11 mouse cellular contexts compared by ENCODE assay signal in the genomic region with DNA sequence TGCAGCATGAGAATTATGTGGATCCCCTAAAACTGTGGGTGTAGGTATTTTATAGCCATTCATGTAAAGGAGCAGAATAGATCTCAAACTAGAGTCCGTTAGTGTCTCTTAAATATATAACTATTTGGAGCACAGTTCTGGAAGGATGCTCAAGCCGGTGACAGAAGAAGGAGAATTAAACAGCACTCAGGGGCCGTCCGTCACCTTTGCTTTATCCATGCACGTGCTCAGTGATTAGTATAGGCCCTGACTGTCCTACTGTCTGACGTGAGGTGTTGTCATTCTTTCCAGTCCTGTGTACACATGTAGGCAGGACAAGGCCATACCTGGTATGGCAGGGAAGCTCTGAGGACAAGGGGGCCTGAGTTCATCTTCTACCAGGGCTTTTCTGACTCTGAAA.
DNase-seq lines count a peak whose midpoint lies in the region; ATAC-seq lines count a peak whose summit lies in the region.
"Had no signal": no experiment of that assay in that cellular context is flagged by ENCODE, and none has a peak within 500 bp of the region (broad histone marks: within the 10 kb centered on the region; RNA-seq: fewer than 3 reads in every experiment).

No protein-coding gene starts in this region.

- peaks cover 77% of the 10 kb centered on the region for H3K4me1 ChIP-seq in forebrain, embryonic 10.5 days
- peaks cover 27% of the 10 kb centered on the region for H3K4me1 ChIP-seq in forebrain, embryonic 11.5 days (replicated peaks; ENCODE audit: control insufficient read depth, insufficient read depth, low read length)
- peaks cover 58% of the 10 kb centered on the region for H3K4me1 ChIP-seq in lung, embryonic 15.5 days
- H3K4me1 ChIP-seq in hindbrain, embryonic 13.5 days (replicated peaks) = peaks cover 82% of the 10 kb centered on the region
- peaks cover 68% of the 10 kb centered on the region for H3K4me1 ChIP-seq in neural tube, embryonic 14.5 days (ENCODE audit: control insufficient read depth, insufficient read depth, low read length)

- WGBS in forebrain, embryonic 10.5 days = 80% methylated on average over 6 of the region's 6 CpGs
- WGBS in forebrain, embryonic 11.5 days = 81% methylated on average over 6 of the region's 6 CpGs
- WGBS in lung, embryonic 15.5 days = 68% methylated on average over 6 of the region's 6 CpGs
- WGBS in hindbrain, embryonic 13.5 days = 51% methylated on average over 6 of the region's 6 CpGs
- WGBS in neural tube, embryonic 14.5 days = 50% methylated on average over 6 of the region's 6 CpGs

- H3K9me3 ChIP-seq in forebrain, embryonic 10.5 days = no peaks in the 10 kb centered on the region
- H3K9me3 ChIP-seq in forebrain, embryonic 11.5 days (ENCODE audit: control insufficient read depth, low read length) = no peaks in the 10 kb centered on the region
- no peaks in the 10 kb centered on the region for H3K9me3 ChIP-seq in lung, embryonic 15.5 days
- H3K9me3 ChIP-seq in hindbrain, embryonic 13.5 days = no peaks in the 10 kb centered on the region
- no peaks in the 10 kb centered on the region for H3K9me3 ChIP-seq in neural tube, embryonic 14.5 days (ENCODE audit: control insufficient read depth, low read length)

- H3K27ac ChIP-seq in forebrain, embryonic 10.5 days = peak overlapping the region; percentile 82
- no peak overlapping the region for H3K27ac ChIP-seq in forebrain, embryonic 11.5 days (ENCODE audit: low read depth, low read length)
- H3K27ac ChIP-seq in lung, embryonic 15.5 days = peak overlapping the region; percentile 83
- H3K27ac ChIP-seq in hindbrain, embryonic 13.5 days = peak overlapping the region; percentile 82
- H3K27ac ChIP-seq in neural tube, embryonic 14.5 days (ENCODE audit: low read depth, low read length) = peak overlapping the region; percentile 78
- H3K27ac ChIP-seq: macrophage had no signal

- ATAC-seq in forebrain, embryonic 11.5 days (replicated peaks; ENCODE audit: low FRiP score) = no peak
- ATAC-seq in lung, embryonic 15.5 days (ENCODE audit: borderline replicate concordance, extremely low read depth, low FRiP score, low TSS enrichment) = no peak
- ATAC-seq in hindbrain, embryonic 13.5 days (ENCODE audit: low FRiP score) = no peak
- ATAC-seq in neural tube, embryonic 14.5 days (ENCODE audit: low read depth) = no peak

- no peak overlapping the region for H3K4me2 ChIP-seq in forebrain, embryonic 11.5 days (ENCODE audit: low read depth, low read length, severe bottlenecking)
- H3K4me2 ChIP-seq in lung, embryonic 15.5 days = no peak overlapping the region
- H3K4me2 ChIP-seq in hindbrain, embryonic 13.5 days = no peak overlapping the region
- H3K4me2 ChIP-seq in neural tube, embryonic 14.5 days (ENCODE audit: low read depth, low read length) = no peak overlapping the region
- H3K4me2 ChIP-seq: heart, embryonic 11.5 days had no signal

- no peak overlapping the region for H3K9ac ChIP-seq in forebrain, embryonic 11.5 days (ENCODE audit: low read length)
- no peak overlapping the region for H3K9ac ChIP-seq in lung, embryonic 15.5 days
- peak overlapping the region; percentile 53; the same call in 1 of the 2 replicates for H3K9ac ChIP-seq in hindbrain, embryonic 13.5 days
- H3K9ac ChIP-seq in neural tube, embryonic 14.5 days (replicated peaks; ENCODE audit: low read depth, low read length) = no peak overlapping the region

- H3K36me3 ChIP-seq in forebrain, embryonic 10.5 days (replicated peaks) = no peaks in the 10 kb centered on the region
- H3K36me3 ChIP-seq in forebrain, embryonic 11.5 days (ENCODE audit: control insufficient read depth, insufficient read depth, low read length) = no peaks in the 10 kb centered on the region
- no peaks in the 10 kb centered on the region for H3K36me3 ChIP-seq in lung, embryonic 15.5 days
- no peaks in the 10 kb centered on the region for H3K36me3 ChIP-seq in hindbrain, embryonic 13.5 days
- H3K36me3 ChIP-seq in neural tube, embryonic 14.5 days (ENCODE audit: control insufficient read depth, insufficient read depth, low read length) = no peaks in the 10 kb centered on the region

- no peak for DNase-seq in forebrain, embryonic 10.5 days (ENCODE audit: extremely low spot score, low spot score)
- no peak for DNase-seq in forebrain, embryonic 11.5 days (ENCODE audit: low spot score)
- DNase-seq in lung, postnatal 14 days = no peak
- DNase-seq in right cerebral cortex, postnatal 36 days (ENCODE audit: low spot score in 2 of 2) = no peak
- no peak for DNase-seq in ovary, postnatal 10 days (ENCODE audit: low spot score)
- DNase-seq: adrenal gland, postnatal 25 days had no signal

- no peaks in the 10 kb centered on the region for H3K27me3 ChIP-seq in forebrain, embryonic 10.5 days (ENCODE audit: poor library complexity, severe bottlenecking)
- no peaks in the 10 kb centered on the region for H3K27me3 ChIP-seq in forebrain, embryonic 11.5 days (ENCODE audit: control insufficient read depth, insufficient read depth, low read length)
- H3K27me3 ChIP-seq in lung, embryonic 15.5 days = no peaks in the 10 kb centered on the region
- no peaks in the 10 kb centered on the region for H3K27me3 ChIP-seq in hindbrain, embryonic 13.5 days
- H3K27me3 ChIP-seq in neural tube, embryonic 14.5 days (ENCODE audit: control insufficient read depth, insufficient read depth, low read length) = no peaks in the 10 kb centered on the region

- H3K4me3 ChIP-seq in forebrain, embryonic 10.5 days = no peak overlapping the region
- H3K4me3 ChIP-seq in forebrain, embryonic 11.5 days (ENCODE audit: low read depth, low read length) = no peak overlapping the region
- H3K4me3 ChIP-seq in lung, embryonic 15.5 days = no peak overlapping the region
- no peak overlapping the region for H3K4me3 ChIP-seq in hindbrain, embryonic 13.5 days
- no peak overlapping the region for H3K4me3 ChIP-seq in neural tube, embryonic 14.5 days (ENCODE audit: low read depth, low read length)
